Mouse (Mus musculus): ENCODE results near the gene Rps21. TPM values are rescaled to one million over a fixed set of nuclear protein-coding genes. Genes with fewer than 3 reads are reported as not detected.
"Not testable (repeated sequence)": the region's sequence is repeated elsewhere in the genome, so short reads cannot be mapped to it uniquely, and the experiment has no call there.

Gene Rps21
- total RNA-seq, 2 experiments from 2014 or later = 777 to 810 TPM

DNA sequence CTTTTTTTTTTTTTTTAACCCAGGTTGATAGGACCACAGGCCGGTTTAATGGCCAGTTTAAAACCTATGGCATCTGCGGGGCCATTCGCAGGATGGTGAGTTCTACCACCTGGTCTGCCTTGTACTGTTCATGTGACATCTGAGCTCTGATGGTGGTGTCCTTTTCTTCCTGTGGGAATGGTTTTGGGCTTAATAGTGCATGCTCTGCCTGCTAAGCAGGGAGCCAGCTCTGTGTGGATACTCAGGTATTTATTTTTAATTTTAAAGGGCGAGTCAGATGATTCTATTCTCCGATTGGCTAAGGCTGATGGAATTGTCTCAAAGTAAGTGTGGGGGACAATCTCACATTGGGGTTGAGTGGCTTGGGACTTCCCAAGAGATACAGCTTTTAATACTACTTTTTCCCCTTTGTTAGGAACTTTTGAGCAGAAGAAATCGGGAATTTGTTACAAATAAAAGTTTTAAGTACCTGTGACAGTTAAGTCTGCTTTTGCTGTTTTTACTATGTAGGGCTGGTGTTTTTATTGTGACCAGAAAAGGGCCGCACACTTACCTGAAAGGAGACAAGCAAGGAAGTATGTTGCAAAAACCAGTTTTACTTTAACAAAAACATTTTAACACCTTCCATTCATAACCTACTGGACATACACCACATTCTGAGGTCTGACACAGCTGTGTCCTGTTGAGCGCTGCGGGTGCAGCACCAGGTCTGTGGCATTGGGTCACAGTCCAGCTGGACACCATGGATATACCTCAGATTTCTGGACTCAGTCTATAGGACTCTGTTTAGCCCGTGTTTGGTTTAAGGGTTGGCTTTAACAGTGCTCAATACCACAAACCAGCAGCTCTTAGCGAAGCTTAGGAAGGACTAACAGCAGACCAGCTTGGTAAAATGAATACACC lies 1.0 kb downstream of the Rps21 start:
- no peak for DNase-seq (ENCODE audit: low spot score in 2 of 2)

DNA sequence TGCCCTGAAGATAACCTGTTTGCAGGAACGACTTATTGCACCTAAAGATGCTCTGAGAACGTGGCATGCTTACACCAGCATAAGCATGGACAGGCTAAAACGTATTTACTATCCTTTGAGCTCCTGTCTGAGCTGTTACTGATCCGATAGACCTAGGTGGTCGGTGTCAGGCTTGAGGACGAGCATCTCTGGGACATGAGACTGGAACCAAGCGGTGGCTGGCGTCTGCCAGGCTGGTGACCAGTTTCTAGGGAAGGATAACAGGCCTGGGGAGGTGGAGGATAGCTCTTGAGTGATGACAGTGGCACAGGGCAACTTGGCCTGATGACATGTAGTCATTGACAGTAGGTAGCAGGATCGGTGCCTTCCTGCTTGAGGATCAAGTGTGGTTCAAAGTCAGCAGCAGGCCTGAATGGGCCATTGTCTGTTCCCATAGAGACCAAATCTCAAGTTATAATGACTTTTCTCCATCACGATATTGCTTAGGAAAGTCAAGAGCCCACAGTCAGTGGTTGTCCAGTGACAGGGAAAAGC lies 1.8 kb downstream of the Rps21 start:
- DNase-seq (ENCODE audit: low spot score in 2 of 2) = not testable (repeated sequence)

DNA sequence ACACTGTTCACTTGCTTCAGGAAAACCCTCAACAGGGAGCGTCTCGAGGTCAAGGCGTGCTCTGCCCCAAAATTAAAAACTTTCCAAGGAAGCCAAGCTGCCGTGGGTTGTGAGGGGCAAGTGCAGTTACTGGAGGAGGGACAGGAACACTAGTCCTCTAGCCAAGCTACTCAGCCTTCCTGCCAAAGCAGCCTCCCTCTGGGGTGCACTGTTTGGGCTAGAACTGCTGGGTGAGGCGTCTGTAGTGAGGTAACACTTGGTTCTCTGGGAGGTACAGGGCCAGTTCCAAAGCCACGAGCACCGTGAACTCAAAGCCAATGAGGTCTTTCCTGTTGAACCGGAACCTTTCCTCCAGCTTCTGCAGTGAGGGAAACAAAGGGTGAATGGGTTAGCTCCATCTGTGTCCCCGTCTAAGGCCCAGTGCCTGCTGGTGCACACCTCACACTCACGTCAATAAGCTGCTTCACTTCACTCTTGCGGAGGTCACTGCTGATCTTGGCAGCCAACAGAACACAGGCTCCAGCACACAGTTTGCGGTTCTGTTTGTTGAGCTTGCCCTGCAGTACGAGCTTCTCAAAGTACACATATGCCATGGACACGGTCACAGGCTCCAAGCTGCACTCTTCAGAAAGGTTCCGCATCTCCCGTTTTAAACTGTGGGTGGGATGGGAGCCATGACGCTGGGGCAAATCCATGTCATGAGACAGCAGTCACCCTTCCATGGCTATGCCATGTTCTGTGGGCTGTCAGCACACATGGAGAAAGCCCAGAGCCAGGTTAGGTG lies 2.8 kb downstream of the Rps21 start:
- DNase-seq (ENCODE audit: low spot score in 2 of 2) = not testable (repeated sequence)

DNA sequence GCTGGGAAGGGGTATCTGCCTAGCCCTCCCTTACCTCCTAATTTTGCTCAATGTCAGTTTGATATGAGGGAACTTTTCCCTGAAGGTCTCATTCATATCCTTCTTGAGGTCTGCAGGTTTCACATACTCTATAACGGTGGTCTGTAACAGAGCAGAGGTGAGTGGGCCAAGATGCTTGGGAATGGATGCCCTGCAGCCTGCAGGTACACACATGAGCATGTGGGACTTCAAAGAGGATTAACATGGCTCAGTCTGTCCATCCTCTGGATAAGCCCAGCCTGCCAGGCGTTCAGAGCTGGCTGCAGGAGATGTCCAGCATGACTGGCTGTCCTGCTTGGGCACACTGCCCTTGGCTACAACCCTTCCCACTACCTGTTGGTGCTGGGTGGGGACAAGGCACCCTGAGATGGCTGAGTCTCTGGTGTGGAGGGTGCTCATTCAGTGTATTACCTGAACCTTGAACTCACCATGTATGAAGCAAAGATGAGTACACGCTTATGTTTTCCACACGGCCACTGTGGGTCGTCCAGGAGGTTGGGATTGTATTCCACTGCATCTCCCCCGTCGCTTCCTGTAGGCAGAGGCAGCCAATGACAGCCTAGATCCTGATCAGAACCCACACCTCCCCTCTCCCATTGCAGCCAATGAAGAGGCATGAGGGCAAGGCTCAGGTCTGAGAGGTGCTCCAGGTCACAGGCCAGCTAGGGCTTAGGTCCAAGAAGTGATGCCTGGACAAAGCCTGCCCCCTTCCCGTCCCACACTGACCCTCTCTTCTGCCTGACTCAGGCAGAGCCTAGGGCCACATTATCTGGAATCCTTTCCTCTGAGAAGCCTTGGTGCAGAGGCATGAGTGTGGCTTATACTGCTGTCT lies 3.7 kb downstream of the Rps21 start:
- DNase-seq (ENCODE audit: low spot score in 2 of 2) = no peak

DNA sequence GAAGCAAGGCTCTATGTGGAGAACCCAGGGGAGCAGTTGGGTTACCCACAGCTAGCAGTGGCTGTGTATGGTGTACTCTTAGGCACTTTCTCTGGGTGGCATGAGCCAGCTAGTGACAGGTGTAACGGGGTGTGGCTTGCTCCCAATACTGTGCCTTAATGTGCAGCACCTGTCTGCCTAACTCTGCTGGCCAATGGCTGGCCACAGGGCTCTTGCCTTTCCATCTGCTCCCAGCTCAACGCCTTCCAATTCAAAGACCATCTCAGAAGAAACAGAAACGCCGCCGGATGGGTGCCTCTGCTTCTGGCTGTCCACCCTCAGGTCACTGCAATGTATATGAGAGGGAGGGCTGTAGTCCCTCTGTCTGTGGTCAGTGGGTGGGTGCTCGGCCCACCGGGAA lies 4.7 kb downstream of the Rps21 start:
- no peak for DNase-seq (ENCODE audit: low spot score in 2 of 2)

DNA sequence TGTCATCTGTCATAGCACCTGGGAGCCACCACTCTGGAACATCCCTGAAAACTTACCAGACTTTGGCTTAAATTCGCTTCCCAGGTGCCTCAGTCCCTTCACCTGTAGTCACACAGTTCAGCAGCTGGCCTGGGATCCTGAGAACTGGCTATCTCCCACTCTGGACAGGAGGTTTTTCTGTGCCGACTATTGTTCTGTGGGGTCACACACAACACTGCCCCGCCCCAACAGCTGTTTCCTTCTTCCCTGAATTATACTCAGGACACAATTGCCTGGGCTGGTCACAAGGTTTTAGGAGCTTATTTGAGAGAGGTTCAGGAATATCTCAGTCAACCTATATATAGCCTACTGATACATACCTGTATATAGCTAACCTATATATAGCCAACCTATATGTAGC lies 5.3 kb downstream of the Rps21 start:
- no peak for DNase-seq (ENCODE audit: low spot score in 2 of 2)

DNA sequence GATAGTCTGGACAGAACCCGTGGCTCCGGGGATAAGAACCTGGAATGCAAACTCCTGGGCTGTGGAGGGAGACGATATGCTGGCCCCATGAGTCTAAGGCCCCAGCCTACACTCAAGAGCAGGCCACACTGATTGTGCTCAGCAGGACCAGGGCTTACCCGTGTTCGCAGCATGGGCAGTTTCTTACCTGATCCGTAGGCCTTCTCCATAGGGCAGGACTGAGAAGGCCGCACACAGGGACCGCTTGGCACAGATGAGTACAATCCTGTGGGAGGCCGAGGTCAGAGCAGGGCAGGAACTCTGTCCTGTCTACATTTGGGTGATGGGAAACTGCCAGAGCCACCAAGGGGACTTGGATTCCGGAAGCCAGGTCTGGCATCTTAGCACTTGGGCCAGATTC lies 5.7 kb downstream of the Rps21 start:
- DNase-seq (ENCODE audit: low spot score in 2 of 2) = no peak

DNA sequence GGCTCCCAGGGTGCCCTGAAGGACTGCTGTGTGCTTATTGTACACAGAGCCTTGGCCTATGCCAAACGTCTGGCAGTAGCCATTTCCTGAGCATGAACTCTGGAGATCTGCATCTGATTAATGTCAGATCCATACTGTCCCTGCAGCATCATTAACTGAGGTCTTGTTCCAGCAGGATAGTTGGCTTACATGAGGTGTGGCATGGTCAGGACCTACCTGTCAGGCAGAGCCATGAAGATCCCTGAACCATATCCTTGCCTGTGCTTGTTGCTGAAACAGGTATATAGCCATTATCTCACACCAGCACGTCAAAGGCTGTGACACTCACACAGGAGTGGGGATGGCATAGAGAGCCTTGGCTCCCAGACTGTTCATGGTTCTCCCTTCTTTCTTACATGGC lies 10.8 kb downstream of the Rps21 start:
- DNase-seq (ENCODE audit: low spot score in 2 of 2) = no peak

DNA sequence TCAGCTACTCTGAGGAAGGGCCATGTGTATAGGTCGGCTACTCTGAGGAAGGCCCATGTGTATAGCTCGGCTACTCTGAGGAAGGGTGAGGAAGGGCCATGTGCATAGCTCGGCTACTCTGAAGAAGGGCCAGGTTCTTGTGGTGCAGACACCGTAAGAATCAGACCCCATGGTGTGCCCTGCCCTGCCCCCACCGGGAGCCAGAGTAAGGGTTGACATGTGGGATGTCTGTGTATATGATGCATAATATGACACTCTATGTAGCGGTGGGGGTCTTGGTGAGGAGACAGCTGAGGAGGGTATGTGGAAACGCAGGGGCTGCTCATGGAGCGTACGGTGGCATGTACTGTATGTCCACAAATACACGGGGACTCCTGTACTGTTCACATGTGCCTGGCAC lies 12.2 kb downstream of the Rps21 start:
- DNase-seq (ENCODE audit: low spot score in 2 of 2) = no peak

DNA sequence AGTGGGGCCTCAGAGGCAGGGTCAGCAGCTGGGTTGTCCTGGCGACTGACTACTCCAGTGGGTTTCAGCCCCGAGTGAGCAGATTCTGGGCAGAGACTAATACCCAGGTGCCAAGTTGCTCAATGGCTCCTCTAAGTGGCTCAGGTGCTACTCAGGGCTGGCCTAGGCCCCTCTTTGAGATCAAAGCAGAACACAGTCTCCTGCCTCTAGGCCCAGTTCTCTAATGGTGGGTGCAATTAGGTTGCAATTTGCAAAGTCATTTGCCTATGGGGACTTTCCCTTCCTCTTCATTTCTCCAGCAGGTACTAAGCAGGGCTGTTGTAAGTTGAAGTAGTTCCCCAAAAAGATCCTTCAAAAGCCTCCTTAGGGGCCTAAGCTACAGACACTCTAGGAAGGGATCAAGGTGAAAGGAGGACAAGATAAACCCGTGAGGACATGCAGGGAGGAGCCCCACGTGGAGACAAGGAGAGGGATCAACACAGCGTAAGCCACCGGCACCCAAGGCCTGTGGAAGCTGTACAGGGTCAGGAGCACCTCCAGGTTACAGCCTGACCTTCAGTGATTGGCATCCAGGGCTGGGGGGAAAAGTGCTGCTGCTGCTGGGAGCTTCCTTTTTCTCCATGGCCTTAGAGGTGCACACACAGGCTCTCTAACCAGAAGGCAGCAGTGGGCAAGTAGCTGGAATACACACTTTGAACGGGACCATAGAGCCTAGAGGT lies 13.5 kb downstream of the Rps21 start:
- no peak for DNase-seq (ENCODE audit: low spot score in 2 of 2)

DNA sequence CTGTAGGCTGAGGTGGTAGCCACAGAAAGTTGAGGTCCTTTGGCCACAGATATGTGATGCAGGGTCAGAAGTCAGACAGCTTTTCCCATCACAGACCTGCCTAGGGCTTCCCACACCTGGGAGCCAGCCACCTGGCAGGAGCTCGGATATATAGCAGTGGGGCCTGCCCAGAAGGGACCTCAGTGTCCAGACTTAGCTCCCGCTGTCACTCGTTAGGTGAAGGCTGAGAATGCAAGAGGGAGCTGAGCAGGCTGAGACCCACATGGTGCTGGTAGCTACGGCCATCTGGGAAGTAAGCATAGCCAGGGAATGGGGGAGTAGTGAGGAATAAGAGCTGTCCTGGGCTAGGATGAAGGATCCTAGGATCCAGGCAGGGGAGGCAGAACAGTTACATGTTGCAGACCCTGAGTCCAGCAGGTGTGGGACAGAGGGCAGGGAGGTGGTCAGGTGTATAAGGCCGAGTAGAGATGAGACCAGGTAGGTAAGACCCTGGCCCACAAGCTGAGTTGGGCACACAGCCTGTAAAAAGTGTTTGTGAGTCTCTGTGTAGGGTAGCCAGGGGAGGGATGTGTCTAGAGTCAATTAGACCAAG lies 14.7 kb downstream of the Rps21 start:
- DNase-seq (ENCODE audit: low spot score in 2 of 2) = no peak

DNA sequence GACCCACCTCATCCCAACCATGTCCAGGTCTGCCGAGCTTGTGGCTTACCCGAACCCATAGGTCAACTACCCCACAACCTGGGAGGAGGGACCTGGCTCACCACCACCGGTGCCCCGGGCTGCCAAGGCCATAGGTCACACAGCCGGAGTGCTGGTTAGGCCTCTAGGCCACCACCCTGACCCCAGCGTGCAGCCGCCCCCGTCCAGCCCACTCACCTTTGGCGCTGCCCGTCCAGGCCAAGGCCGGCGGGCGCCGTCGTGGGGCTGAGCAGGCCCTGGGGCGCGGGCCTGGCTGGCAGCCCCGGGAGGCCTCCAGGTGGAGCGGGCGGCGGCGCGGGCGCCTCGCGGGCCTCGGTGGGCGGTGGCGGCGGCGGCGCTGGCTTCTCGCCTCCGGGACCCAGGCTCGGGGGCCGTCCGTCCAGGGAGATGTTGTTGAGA lies 15.7 kb downstream of the Rps21 start:
- DNase-seq (ENCODE audit: low spot score in 2 of 2) = no peak

DNA sequence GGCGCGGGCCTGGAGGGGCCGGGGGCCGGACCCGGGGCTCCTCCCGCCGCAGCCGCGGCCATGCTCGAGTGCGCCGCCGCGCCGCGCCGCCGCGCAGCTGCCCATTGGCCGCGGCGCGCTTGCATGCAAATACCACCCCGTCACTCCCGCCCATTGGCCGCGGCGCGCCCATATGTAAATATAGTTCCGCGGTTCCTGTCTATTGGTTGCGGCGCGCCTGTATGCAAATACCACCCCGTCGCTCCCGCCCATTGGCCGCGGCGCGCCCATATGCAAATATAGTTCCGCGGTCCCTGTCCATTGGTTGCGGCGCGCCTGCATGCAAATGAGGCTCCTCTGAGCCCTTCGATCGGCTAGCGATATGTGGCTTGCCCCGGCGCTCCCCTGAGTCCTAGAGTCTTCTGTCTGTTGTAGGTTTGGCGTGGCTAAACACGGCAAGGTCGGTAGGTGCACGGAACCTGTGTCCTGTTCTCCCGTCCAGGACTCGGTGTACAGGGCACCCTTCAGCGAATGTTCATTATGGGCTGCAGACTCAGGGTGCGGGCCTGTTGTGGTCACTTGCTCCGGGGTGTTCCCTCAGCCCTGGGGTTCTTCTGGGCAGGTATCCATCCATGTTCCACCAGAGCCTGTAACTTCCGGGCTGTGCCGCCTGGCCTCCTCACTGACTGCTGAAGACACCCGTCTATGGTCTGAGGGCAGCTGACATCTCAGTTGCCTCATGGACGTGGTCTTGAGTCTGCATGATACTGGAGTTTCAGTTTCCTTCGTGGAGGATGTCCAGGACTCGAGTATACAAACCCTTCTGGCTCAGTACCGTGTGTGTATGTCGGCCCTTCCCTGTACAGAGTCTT lies 16.4 kb downstream of the Rps21 start, which contains the start of gene Cables2:
Gene Cables2, minus strand, starts transcription at position 103 of the 851 bp plus-strand sequence.
- peak; percentile 85 to 88 for DNase-seq (ENCODE audit: low spot score in 2 of 2)

DNA sequence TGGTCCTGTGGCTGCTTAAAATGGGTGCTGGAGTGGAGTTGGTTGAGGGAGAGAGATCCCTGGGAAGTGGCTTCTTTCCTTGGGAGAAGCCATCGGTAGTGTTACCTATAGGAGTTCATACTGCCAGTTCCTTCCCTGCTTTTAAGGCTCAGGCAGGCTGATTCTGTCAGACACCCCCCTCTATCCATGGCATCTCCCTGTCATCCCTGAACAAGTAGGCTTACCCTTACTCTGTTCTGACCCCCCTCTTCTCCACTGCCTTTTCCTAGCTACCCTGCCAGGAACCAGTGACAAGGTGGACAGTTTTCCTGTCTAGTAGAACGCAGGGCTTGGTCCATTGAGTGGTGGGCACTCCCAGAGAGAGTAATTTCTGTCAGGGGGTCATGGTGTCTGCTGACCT lies 17.3 kb downstream of the Rps21 start:
- no peak for DNase-seq (ENCODE audit: low spot score in 2 of 2)

DNA sequence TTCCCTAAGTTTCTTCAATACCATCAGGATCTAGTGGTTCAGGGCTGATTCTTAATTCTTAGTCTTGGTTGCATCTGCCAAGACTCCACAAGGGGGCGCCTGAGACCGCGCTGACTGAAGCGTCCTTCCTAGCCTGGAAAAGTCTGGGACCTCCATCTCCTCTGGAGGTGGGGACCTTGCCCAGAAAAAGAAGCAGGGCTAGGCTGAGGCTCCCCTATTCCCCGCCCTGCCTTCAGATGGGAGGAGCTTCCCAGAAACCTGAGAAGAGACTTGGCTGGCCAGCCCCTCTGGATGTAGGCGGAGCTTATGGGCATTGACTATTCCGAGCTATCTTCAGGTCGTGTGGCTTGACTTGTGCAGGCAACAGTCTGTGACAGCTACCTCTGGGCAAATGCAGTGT lies 18.7 kb downstream of the Rps21 start:
- DNase-seq (ENCODE audit: low spot score in 2 of 2) = peak; percentile 77 to 79

DNA sequence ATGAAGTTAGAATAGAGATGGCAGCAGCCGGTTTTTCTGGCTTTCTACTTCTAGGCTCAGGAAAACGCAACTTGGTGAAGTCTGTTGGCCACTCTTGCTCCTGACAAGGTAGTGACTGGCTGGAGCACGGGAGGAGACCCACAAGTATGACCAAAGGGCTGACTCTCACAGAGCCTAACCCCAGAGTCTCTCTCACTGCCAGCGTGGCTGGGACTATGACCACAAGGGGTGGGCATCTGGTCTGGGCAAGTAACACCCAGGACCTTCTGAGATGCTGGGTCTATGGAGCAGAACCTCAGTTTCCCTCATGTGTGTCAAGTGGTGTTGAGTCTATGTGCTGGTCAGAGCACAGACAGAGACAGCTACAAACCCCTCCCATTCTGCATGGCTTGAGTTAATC lies 19.2 kb downstream of the Rps21 start:
- DNase-seq (ENCODE audit: low spot score in 2 of 2) = no peak

DNA sequence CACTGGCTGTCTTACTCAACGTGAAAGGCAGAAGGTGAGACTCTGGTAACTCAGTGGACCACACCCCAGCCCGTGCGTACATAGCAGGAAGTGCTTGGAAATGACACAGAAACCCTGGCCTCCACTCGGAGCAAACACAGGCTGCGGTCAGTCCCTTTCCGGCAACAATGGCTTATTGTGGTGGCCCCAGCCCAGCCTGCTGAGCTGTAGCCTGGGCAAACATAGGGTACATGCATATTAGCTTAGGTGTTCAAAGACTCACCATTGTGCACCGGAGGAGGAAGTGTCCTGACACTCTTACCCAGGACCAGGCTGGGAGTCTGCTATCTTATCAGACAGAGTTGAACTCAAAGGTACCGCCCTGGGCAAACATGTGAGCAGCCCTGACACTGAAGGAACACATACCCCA lies 19.7 kb downstream of the Rps21 start:
- no peak for DNase-seq (ENCODE audit: low spot score in 2 of 2)

DNA sequence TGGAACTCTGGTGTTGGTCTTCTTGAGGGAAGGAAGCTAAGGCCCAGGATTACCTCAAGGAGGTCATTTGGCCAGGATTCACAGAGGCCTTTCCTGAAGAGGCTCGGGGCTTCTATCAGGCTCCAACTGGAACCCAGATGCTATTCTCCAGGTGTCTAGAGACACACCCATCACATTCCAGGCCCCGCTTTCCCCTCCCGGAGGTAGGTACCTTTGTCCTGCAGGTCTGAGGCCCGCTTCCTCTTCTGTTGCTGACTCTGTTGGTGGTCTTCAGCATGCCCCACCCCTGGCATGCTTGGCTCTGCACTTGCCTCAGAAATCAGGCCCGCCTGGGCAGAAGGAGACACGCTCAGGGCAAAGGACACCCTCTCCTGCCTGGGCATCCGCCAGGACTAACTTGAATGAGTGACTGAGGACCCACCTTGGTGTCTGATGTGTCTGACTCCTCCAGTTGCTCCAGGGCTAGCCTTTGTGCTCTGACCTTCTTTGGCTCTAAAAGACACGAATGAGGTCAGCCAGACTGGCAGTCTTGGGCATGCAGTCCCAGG lies 20.7 kb downstream of the Rps21 start:
- DNase-seq (ENCODE audit: low spot score in 2 of 2) = no peak

DNA sequence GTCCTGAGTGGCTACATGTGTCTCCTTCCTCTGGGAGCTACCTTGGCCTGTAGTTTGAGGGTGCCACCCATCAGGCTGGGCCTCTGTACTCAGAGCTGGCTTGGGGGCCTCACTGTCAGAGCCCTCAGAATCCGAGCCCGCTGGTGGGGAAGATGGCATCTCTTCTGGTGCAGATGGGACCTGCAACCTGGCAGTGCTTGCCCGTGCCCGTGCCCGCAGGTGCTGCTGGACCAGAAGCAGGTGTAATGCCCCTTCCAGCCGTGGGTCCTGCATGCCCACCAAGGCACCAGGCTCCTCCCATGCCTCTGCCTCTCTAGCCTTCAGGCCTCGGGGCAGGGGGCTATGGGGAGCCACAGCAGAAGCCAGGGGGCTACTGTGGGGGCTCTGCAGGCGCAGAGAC lies 22.1 kb downstream of the Rps21 start:
- no peak for DNase-seq (ENCODE audit: low spot score in 2 of 2)
